Mouse (Mus musculus) brain, adult 2 months (tissue): ENCODE measurements at regions not wholly inside any gene's neighbourhood (a gene's known extent, or its start where the extent isn't known, plus 50 kb on each side); places are given as distances from the start of the nearest gene placed in this dataset.

ENCODE experiments used
- DNase-seq: peaks from one replicate; pipeline ENCODE4 v3.0.0; 2011; ENCODE audit warnings: low read depth, low spot score

DNA sequence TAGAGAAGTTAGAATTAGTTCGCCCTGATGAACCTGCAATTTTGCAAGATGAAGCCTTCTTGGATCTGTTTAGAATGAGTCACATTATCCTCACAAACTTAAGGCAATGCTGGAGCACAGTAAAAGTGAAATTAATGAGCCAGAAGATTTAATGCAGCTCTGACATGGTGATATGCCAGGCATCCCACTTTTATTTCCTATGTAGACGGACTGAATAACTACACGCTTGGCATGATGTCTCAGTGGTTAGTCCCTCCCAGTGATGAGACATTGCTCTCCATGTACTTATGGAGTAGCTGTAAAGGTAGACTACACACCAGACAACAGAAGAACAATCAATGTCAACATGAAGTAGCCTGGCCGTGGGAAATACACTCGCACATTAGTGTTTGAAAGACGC, 161.5 kb upstream of the Gm5148 start:
- DNase-seq = no peak

- DNase-seq = peak; percentile 61
These were observed 158.1 kb upstream of the Gm5148 start for GRCm38 (mm10) chr3:37882417-37882816.

DNA sequence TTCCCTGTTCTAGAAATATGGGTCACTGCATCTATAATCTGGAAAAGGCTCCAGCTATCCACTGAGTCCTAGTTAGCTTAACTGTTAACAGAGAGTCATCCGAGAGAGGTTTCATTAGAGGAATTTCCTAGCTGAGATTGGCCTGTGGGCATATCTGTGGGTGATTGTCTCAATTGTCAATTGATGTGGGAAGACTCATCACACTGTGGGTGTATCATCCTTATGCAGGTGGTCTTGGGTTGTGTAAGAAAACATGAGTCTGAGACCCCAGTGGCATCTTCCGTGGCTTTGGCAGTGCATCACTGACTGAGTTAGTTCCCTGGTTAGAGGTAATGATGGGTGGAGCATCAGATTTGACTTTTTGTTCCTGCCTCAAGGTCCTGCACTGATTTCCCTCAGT, 156.7 kb upstream of the Gm5148 start:
- no peak for DNase-seq

- DNase-seq = no peak
These were observed 154.8 kb upstream of the Gm5148 start for GRCm38 (mm10) chr3:37879056-37879455.

DNA sequence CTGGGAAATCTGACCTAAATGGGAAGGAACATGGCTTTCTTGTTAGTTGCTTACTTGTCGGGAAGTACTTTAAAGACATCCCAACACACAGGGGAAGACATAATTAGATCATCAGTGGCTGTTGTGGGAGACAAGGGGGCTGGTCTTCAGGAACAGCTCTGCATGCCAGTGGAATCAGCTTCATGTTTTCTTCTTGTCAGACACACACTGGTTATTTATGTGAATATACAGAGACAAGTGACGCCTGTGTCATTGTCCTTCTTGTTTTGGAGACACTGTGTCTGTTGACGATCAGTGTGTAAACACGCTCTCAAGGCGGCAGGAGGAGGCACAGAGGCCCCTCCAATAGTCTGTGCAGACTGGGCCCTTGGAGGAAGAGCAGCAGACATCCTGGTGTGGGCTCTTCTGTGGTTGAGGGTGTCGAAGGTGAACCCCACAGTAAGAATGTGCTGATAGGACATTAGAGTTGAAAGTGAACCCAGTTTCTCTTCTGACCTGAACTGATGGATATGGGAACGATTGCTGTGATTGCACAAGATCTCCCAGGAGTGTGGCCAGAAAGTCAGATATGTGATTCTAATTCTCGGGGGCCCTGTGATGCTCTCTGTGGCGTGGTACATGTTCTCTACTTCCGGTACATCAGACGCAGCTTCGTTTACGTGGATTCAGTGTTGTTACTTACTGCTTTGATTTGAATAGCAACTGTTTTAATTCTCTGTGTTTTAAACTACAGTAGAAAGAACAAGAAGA, 151.9 kb upstream of the Gm5148 start:
- no peak for DNase-seq

- peak; percentile 57 for DNase-seq
These were observed 151.2 kb upstream of the Gm5148 start for GRCm38 (mm10) chr3:37875331-37876015.

DNA sequence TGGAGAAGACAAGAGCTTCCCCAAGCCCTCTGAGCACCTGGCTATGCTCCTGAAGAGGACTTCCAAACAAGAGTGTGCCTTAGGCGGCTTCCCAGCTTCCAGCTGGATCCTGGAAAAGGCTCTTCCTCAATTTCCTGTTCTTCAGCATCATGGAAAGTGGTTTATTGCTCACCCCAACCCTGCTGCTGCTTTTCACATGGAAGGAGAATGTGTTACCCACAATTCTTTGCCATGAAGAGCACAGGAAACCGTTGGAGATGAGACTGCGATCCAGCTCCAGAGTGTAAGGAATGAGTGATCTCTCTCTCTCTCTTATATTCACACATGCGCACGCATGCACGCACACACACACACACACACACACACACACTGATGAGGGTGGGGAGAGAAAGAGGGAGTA, 150.6 kb upstream of the Gm5148 start:
- no peak for DNase-seq

GRCm38 (mm10) chr3:37874346-37874745, 150.1 kb upstream of the Gm5148 start:
- DNase-seq = no peak

GRCm38 (mm10) chr3:37872329-37872728, 148.0 kb upstream of the Gm5148 start:
- DNase-seq = no peak

GRCm38 (mm10) chr3:37871076-37871475, 146.8 kb upstream of the Gm5148 start:
- DNase-seq = no peak

GRCm38 (mm10) chr3:37868454-37868853, 144.2 kb upstream of the Gm5148 start:
- DNase-seq = no peak

DNA sequence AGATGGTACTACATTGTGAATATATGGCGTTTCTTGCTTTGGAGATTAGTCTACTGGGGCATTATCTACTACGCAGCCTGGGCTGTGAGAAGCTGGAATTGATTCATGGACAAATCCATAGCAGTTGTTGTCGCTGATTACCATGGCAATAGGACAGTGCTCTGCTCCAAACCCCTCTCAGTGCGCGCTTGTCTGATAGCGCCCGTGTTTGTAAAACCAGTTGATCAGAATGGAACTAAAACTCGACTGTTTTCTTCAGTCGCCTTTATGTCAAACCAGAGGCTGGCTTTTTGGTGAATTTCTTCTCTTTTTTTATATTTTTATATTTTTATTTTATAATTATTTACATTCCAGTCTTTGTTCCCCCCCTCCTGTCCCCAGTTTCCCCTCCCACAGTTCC, 138.5 kb upstream of the Gm5148 start:
- DNase-seq = no peak

- DNase-seq = no peak
These were observed 136.6 kb upstream of the Gm5148 start for GRCm38 (mm10) chr3:37860715-37861461.

DNA sequence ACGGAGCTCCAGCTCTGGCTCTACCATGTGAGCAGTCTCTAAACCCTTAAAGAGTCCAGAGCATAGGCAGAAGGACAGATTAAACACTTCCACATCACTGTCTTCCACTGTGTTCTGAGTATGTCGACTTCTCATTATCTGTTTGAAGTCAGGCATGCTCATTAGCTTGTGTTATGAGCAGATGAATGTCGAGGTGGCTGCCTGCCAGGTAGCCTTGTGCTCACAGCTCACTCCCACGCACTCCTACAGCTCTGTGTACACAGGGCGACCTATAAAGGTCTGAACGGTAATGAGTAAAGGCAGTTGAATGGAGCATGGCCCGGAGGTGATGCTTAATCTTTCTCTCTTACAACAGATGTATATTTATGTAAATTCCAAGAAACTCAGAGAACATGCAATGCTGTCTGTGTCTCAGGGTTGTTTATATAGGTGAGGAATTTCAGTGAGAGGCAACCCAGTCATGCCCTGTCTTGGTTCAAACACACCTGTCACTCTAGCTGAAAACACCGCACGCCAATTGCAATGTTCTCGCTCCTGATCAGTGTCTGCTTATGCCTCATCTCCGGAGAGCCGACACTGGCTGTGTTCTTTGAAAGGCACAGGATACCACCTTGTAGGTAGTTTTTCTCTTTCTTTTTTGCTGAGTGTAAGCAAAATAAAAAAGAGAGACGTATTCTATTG, 135.9 kb upstream of the Gm5148 start:
- DNase-seq = peak; percentile 98

GRCm38 (mm10) chr3:37858624-37859302, 134.5 kb upstream of the Gm5148 start:
- DNase-seq = peak; percentile 29

DNA sequence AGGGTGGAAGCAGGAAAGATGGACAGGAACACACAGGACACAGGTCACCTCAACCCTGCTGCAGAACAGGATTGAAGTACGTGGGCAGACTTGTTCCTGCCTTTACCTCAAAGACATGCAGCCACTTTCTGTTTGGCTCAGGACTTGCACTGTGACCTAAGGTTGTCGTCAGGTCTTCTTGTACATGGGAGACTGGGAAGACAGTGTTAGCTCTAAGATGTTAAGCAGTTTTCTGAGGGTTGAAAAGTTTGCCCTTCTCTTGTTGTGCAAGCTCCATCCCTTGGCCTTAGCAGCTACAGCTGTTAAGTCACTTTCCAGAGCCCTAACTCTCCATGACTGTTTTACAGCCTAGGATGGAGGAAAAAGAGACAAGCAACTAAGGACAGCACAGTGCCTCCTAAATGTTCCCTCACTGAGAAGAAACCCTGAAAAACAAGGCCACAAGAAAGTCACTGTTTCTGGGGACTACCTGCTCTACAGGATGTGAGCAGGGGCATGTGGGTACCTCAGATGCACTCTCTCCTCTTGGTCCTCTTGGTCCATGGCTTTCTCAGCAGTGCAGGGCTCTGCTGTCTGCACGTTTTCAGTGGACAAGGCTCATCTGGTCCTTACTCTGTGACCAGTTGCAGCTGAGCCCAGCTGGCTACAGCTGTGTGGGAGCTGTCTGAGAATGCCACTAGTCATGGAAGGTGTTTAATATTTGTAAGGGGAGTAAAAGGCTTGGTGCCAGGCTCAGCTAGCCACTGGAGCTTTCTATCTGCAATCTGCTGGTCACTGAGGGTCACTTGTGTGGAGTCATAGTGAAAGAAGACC, 122.1 kb upstream of the Gm5148 start:
- no peak for DNase-seq

DNA sequence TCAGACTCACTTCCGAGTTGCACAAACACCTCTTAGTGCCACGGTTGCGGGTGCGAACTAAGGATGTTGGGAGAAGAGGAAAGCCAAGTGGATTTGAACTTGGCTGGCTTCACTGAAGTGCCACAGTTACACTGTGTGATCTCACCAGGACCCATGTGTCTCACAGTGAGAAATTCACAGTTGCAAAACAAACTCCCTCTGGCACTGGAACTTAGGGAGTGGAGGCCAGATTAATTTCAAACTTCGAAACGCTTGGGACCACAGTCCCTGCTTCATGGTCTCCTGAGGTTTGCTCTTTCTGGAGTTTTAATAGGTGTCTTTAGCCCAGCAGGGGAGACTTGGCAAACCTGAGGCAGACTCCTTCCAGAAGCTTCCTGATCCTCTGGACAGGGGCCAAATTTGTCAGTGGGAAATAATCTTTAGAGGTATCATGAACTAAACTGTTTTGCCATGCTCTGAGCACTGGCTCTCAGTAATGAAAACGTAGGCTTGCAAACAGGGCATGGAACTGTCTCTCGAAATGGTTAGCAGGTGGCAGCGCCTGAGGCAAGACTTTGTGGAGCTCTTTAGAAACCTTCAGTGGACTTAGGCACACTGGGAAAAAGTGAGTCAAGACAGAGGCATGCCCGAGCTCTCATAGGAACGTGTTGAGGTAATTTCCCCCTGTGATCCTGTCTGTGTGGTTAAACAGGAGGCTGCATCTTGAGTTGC, 121.2 kb upstream of the Gm5148 start:
- no peak for DNase-seq

- DNase-seq = peak; percentile 54
These were observed 120.5 kb upstream of the Gm5148 start for GRCm38 (mm10) chr3:37844731-37845312.

DNA sequence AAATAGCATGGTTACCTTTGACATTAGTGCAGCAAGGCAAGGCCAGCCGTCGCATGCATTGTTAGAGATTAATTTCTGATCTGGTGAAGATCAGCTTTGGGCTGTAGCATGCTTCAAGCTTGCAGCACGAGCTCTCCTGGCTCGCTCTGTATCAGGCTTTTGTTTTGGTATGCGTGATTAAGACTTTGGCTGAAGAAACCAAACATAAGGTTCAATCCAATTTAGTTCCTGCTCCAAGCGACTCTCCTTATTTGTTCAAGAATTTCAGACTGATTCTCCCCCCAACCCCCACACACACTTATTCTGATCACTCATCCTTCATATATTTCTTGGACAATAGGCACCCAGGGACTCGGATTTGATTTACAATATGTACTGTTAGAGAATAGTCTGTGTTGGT, 118.0 kb upstream of the Gm5148 start:
- no peak for DNase-seq

- no peak for DNase-seq
These were observed 114.6 kb upstream of the Gm5148 start for GRCm38 (mm10) chr3:37838896-37839295.
